Mouse (Mus musculus): Measurements from ENCODE around the gene Gm4869.

Gm4869 gene

DNA sequence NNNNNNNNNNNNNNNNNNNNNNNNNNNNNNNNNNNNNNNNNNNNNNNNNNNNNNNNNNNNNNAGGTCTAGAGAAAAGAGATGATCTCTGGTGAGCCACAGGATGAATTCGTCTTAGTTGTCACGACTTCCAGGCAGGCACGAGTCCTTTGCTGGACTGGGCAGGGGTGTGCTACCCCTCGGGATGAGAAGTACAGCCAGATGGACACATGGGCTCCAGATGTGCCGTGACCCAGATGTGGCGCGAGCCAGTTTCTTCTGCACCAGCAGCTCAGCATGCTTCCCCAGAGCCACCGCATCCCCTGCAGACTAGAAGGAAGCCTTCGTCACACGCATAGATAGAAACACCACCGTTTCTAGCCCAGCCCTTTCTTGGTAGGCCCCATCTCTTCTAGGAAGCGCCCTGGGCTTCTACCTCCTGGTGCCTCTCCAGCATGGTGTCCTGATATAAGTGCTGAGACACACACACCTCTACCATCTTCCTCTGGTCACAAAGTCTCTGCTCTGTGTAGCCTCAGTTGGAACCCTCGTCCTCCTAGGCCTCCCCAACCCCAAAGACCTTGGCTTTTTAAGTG, 92.8 kb downstream of the Gm4869 start:
- DNase-seq: no peak

- DNase-seq: peak; percentile 74 to 81
Observed at GRCm38 (mm10) chr5:140540106-140540505, 94.7 kb downstream of the Gm4869 start.

DNA sequence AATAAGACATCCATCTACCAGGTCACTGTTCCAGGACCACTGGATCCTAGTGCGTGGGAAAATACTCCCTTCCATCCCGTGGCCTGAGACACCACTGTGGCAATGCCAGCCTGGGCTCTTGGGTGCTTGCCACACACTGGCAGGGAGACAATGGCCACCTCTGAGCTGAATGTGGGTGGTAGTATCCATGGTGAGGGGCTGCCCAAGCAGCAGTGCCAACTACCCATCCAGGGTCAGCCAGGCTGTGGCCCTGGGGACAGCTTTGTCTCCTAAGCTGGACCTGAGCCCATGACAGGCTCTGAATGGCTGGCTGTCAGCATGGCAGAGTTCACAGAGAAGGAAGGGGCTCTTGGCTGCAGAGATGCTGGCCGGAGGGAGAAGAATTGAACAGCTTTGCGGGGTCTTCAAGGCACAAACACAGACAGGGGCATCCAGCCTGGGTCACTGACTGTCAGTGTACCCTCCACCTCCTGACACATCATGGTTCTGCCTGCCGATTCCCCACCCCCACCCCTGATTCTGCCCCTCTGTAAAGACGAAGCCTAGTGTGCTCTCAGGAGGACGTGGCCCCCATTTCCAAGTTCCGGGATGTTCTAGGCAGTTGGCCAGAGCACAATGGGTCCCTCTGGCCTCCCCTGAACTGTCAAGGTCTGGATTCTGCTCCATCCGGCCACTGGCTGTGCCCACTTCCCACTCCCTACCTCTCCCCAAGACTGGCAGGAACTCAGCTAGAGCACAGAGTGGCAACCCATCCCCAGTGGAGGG, 97.5 kb downstream of the Gm4869 start:
- no peak for DNase-seq
